Mouse (Mus musculus) cerebellum, adult 2 months (tissue): ENCODE results near the gene Hrh2.

Source experiments
- CTCF ChIP-seq: fragments of 200-500 bp; IDR thresholded peaks from 2 replicates; pipeline ENCODE4 v1.5.1; 2011; ENCODE audit warnings: low read depth, mild to moderate bottlenecking, control low read depth, low read length, moderate library complexity, borderline replicate concordance; ENCODE audit not compliant: insufficient read depth
- POLR2A ChIP-seq: fragments of 200-500 bp; IDR thresholded peaks from 2 replicates; pipeline ENCODE4 v1.6.1; 2011; ENCODE audit warnings: low read length, control low read depth, borderline replicate concordance; ENCODE audit not compliant: insufficient read depth

GRCm38 (mm10) chr13:54212516-54212915, 20.6 kb downstream of the Hrh2 start:
- TF ChIP-seq CTCF (no peak), POLR2A (no peak)
